Mouse (Mus musculus): ENCODE results near the gene Ncbp3. TPM values are rescaled to one million over a fixed set of nuclear protein-coding genes. Genes with fewer than 3 reads are reported as not detected.
A peak's percentile ranks its signal among the peaks of the same experiment; 100 is the strongest.

The Ncbp3 gene
- polyA plus RNA-seq, 1 experiment from 2014 or later: 9.1 TPM

DNA sequence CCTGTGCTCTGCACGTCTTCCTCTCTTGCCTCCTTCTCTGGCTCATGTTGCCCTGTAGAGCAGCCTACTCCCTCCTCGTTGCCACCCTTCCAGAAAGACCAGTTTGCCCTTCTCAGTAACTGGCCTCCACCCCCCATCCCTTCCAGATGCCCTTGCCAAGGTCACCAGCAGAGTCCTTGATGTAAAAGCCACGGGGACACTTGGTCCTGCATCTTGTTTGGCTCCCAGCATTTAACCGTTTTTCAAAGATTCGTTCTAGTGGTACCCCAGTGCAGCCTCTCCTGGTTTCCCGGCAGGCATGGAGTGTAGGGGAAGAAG lies 31.5 kb upstream of the Ncbp3 start:
- Histone ChIP-seq H3K9me3 (replicated peaks) (no peaks in the 10 kb centered on the region), H3K4me2 (no peak overlapping the region), H3K4me1 (peaks cover 38% of the 10 kb centered on the region), H3K4me3 (replicated peaks) (no peak overlapping the region), H3K9ac (replicated peaks) (no peak overlapping the region), H3K27me3 (replicated peaks) (no peaks in the 10 kb centered on the region), H3K27ac (replicated peaks) (no peak overlapping the region; the same call in 1 of the 2 replicates), H3K36me3 (no peaks in the 10 kb centered on the region)
- 76% methylated on average over 6 of the region's 6 CpGs for WGBS
- no peak for ATAC-seq (ENCODE audit: low FRiP score)

GRCm38 (mm10) chr11:73018471-73019146 lies 29.0 kb upstream of the Ncbp3 start, which contains the start of gene Camkk1:
TSS of gene Camkk1 (plus strand) at chr11:73019008.
- Histone ChIP-seq H3K27ac (replicated peaks) (peak within 1 kb of the TSS; percentile 75), H3K36me3 (no peaks in the 10 kb centered on the region), H3K27me3 (replicated peaks) (no peaks in the 10 kb centered on the region), H3K4me3 (replicated peaks) (peak within 1 kb of the TSS; percentile 72), H3K9ac (replicated peaks) (peak within 1 kb of the TSS; percentile 75), H3K9me3 (replicated peaks) (no peaks in the 10 kb centered on the region), H3K4me1 (peaks cover 43% of the 10 kb centered on the region), H3K4me2 (peak within 1 kb of the TSS; percentile 71)
- ATAC-seq (ENCODE audit: low FRiP score): peak; percentile 95
- WGBS: under 1% methylated on average over 52 of the region's 57 CpGs

- no peaks in the 10 kb centered on the region for H3K9me3 ChIP-seq (replicated peaks)
- peak; percentile 76 for ATAC-seq (ENCODE audit: low FRiP score)
- under 1% methylated on average over 46 of the region's 46 CpGs for WGBS
- peak overlapping the region; percentile 71 for H3K4me2 ChIP-seq
- peaks cover 49% of the 10 kb centered on the region for H3K4me1 ChIP-seq
- no peaks in the 10 kb centered on the region for H3K36me3 ChIP-seq
- H3K9ac ChIP-seq (replicated peaks): peak overlapping the region; percentile 75
- peak overlapping the region; percentile 72 for H3K4me3 ChIP-seq (replicated peaks)
- peak overlapping the region; percentile 75 for H3K27ac ChIP-seq (replicated peaks)
- no peaks in the 10 kb centered on the region for H3K27me3 ChIP-seq (replicated peaks)
These were observed 28.3 kb upstream of the Ncbp3 start for GRCm38 (mm10) chr11:73019147-73019795.

GRCm38 (mm10) chr11:73020953-73021800 lies 26.4 kb upstream of the Ncbp3 start:
- Histone ChIP-seq H3K4me1 (peaks cover 39% of the 10 kb centered on the region), H3K4me2 (0 out of 2 replicates have a peak overlapping the region, but pooled peaks have one; percentile 71), H3K27me3 (replicated peaks) (no peaks in the 10 kb centered on the region), H3K4me3 (replicated peaks) (no peak overlapping the region), H3K36me3 (peaks cover 5% of the 10 kb centered on the region), H3K9me3 (replicated peaks) (no peaks in the 10 kb centered on the region), H3K9ac (replicated peaks) (0 out of 2 replicates have a peak overlapping the region, but pooled peaks have one; percentile 14), H3K27ac (replicated peaks) (no peak overlapping the region)
- WGBS: 61% methylated on average over 7 of the region's 7 CpGs
- no peak for ATAC-seq (ENCODE audit: low FRiP score)

DNA sequence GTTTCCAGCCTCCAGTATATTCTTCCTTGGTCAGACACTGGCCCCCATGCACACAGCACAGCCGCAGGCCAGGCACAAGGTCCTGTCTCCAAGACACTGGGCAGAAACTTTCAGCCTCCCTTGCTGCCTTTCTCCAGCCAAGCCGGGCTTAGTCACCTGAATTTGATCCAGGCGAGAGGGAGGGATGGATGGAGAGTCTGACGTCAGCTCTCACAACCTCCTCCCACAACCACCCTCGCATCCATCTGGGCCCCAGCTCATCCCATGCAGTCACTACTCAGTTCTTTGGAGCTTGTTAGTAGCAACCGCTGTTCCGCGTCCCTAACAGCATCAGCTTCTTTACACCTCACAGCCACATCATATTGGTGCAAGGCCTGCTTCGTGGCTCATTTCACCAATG lies 24.5 kb upstream of the Ncbp3 start:
- Histone ChIP-seq H3K9me3 (replicated peaks) (no peaks in the 10 kb centered on the region), H3K27me3 (replicated peaks) (no peaks in the 10 kb centered on the region), H3K9ac (replicated peaks) (no peak overlapping the region), H3K27ac (replicated peaks) (no peak overlapping the region), H3K4me2 (no peak overlapping the region), H3K36me3 (peaks cover 17% of the 10 kb centered on the region), H3K4me1 (peaks cover 38% of the 10 kb centered on the region), H3K4me3 (replicated peaks) (no peak overlapping the region)
- 57% methylated on average over 9 of the region's 9 CpGs for WGBS
- no peak for ATAC-seq (ENCODE audit: low FRiP score)

DNA sequence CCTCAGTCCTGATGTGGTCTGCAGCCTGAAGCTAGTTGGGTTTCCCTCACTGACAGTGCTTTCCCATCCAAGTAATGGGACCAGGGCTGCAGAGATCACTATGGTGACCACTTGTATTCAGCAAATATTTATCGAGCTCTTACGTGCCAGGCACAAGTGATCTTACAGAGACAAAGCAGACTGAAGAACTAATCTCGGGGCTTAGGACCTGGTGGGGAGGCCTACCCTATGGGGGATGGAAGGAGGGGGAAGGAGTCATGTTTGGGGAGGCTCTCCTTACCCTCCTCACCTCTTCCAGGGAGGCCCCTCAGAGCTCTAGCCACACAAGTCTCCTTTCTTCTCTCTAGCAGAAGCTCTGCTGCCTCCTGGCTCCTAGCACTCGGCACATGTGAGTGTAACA lies 23.8 kb upstream of the Ncbp3 start:
- Histone ChIP-seq H3K4me2 (no peak overlapping the region), H3K27ac (replicated peaks) (no peak overlapping the region), H3K4me3 (replicated peaks) (no peak overlapping the region), H3K4me1 (peaks cover 34% of the 10 kb centered on the region), H3K27me3 (replicated peaks) (no peaks in the 10 kb centered on the region), H3K9me3 (replicated peaks) (no peaks in the 10 kb centered on the region), H3K36me3 (peaks cover 19% of the 10 kb centered on the region), H3K9ac (replicated peaks) (no peak overlapping the region)
- no peak for ATAC-seq (ENCODE audit: low FRiP score)
- 35% methylated on average over 4 of the region's 4 CpGs for WGBS

GRCm38 (mm10) chr11:73024236-73024904 lies 23.2 kb upstream of the Ncbp3 start:
- Histone ChIP-seq H3K4me1 (peaks cover 32% of the 10 kb centered on the region), H3K9ac (replicated peaks) (no peak overlapping the region), H3K27me3 (replicated peaks) (no peaks in the 10 kb centered on the region), H3K36me3 (peaks cover 22% of the 10 kb centered on the region), H3K27ac (replicated peaks) (0 out of 2 replicates have a peak overlapping the region, but pooled peaks have one; percentile 28), H3K4me2 (no peak overlapping the region), H3K4me3 (replicated peaks) (no peak overlapping the region), H3K9me3 (replicated peaks) (no peaks in the 10 kb centered on the region)
- ATAC-seq (ENCODE audit: low FRiP score): no peak
- WGBS: 68% methylated on average over 7 of the region's 7 CpGs

DNA sequence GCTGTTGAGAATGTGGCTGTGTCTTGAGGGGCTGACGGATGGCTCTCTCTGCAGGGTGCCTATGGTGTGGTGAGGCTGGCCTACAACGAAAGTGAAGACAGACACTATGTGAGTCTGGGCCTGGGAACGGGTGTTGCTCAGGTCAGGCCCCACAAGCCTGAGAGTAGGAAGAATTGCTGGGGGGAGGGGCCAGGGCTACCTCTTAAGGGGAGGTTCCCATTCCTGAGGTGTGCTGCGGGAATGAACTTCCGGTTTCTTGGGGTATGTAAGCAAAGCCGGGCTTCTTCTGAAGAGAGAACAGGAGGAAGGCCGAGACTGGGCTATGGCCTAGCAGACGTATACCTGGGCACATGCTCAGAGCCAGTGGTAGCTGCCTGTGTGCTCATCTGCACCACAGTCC lies 20.6 kb upstream of the Ncbp3 start:
- 53% methylated on average over 8 of the region's 8 CpGs for WGBS
- H3K9ac ChIP-seq (replicated peaks): no peak overlapping the region

DNA sequence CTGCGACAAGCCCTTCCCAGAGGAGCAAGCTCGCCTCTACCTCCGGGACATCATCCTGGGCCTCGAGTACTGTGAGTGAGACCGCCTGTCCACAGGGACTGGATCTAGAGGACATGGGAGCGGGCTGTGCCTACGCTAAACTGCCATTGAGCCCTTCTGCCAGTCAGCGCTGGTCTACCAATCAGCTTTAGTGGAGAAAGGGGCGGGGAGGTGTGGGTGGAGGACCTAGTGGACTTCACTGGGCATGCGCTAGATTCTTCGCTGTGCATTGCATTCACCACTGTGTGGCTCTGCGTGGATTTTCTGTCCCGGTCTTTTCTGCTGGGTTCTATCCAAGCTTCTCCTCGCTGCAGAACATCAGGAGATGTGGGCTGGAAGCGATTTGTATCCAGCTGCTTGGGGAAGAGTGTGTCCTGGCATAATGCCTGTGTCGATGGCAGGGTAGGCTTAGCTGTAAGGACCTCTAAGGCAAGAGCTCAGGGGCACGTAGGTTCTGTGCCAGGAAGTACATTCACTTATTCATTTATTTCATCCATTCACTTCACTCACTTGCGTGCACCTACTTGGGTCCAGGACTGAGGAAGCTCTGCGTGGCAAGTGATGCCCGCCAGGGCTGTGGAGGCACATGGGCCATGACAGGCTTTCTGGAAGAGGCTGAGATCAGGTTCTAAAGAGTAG lies 16.6 kb upstream of the Ncbp3 start:
- Histone ChIP-seq H3K4me2 (peak overlapping the region; percentile 72), H3K27ac (replicated peaks) (peak overlapping the region; percentile 80), H3K27me3 (replicated peaks) (no peaks in the 10 kb centered on the region), H3K4me1 (peaks cover 13% of the 10 kb centered on the region), H3K36me3 (peaks cover 34% of the 10 kb centered on the region), H3K9ac (replicated peaks) (peak overlapping the region; percentile 33), H3K4me3 (replicated peaks) (peak overlapping the region; percentile 37), H3K9me3 (replicated peaks) (no peaks in the 10 kb centered on the region)
- 24% methylated on average over 20 of the region's 20 CpGs for WGBS
- ATAC-seq (ENCODE audit: low FRiP score): peak; percentile 93

More for the DNA sequence above, 20.6 kb upstream of the Ncbp3 start:
- Histone ChIP-seq H3K9me3 (replicated peaks) (no peaks in the 10 kb centered on the region), H3K27ac (replicated peaks) (no peak overlapping the region), H3K36me3 (peaks cover 22% of the 10 kb centered on the region), H3K4me1 (peaks cover 24% of the 10 kb centered on the region), H3K4me3 (replicated peaks) (no peak overlapping the region), H3K27me3 (replicated peaks) (no peaks in the 10 kb centered on the region), H3K4me2 (no peak overlapping the region)
- ATAC-seq (ENCODE audit: low FRiP score): no peak

DNA sequence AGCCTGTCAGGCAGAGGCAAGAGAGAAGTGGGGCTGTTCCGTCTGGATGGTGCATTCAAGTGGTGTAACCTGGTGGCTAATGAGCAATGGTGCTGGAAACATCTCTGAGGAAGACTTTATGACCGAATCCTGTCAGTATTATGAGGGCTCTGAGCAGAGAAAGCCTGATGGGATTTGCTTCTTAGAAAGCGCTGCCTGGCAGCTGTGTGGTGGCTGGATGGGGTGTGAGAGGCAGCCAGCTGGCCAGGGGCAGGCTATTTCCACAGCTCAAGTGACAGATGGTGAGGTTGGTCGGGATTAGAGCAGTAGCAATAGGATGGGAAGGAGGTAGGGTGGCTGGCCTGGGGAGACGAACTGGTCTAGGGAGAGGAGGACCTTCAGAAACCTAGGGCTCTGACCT lies 16.0 kb upstream of the Ncbp3 start:
- Histone ChIP-seq H3K4me2 (peak overlapping the region; percentile 72), H3K9ac (replicated peaks) (no peak overlapping the region), H3K4me1 (peaks cover 13% of the 10 kb centered on the region), H3K9me3 (replicated peaks) (no peaks in the 10 kb centered on the region), H3K27ac (replicated peaks) (peak overlapping the region; percentile 80), H3K36me3 (peaks cover 32% of the 10 kb centered on the region), H3K27me3 (replicated peaks) (no peaks in the 10 kb centered on the region), H3K4me3 (replicated peaks) (no peak overlapping the region)
- WGBS: 32% methylated on average over 5 of the region's 5 CpGs
- no peak; the same call in 1 of the 2 replicates for ATAC-seq (ENCODE audit: low FRiP score)

DNA sequence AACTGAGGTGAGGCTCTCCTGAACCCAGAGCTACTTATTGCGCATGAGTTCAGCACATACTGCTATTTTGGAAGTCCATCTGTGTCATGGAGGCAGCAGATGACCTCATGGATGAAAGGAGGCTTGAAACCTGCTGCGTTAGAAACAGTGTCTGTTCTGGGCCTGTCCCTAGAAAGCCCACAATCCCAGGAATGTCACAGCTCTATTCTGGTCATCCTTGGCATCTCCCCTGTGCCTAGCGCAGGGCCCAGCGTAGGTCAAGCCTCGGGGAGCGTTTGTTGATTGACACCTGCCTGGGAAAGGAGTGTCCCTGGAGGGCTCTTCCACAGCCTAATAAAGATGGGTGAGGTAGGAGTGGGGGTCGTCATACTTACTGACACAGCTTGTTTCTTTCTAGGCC lies 11.5 kb upstream of the Ncbp3 start:
- no peaks in the 10 kb centered on the region for H3K9me3 ChIP-seq (replicated peaks)
- peaks cover 9% of the 10 kb centered on the region for H3K4me1 ChIP-seq
- no peaks in the 10 kb centered on the region for H3K27me3 ChIP-seq (replicated peaks)
- ATAC-seq (ENCODE audit: low FRiP score): no peak
- no peak overlapping the region for H3K4me2 ChIP-seq
- no peak overlapping the region for H3K9ac ChIP-seq (replicated peaks)
- no peak overlapping the region for H3K27ac ChIP-seq (replicated peaks)
- H3K4me3 ChIP-seq (replicated peaks): no peak overlapping the region
- H3K36me3 ChIP-seq: peaks cover 54% of the 10 kb centered on the region
- WGBS: 70% methylated on average over 7 of the region's 7 CpGs
